Mouse (Mus musculus): Measurements from ENCODE around the gene Gmppa. TPM values are rescaled to one million over a fixed set of nuclear protein-coding genes. Genes with fewer than 3 reads are reported as not detected.

Gene Gmppa
- total RNA-seq (2014; rRNA removed) (18.3 and 19.9 TPM in 2 replicates), polyA plus RNA-seq (2012; rRNA removed) (49.8 and 86.4 TPM in 2 replicates)

DNA sequence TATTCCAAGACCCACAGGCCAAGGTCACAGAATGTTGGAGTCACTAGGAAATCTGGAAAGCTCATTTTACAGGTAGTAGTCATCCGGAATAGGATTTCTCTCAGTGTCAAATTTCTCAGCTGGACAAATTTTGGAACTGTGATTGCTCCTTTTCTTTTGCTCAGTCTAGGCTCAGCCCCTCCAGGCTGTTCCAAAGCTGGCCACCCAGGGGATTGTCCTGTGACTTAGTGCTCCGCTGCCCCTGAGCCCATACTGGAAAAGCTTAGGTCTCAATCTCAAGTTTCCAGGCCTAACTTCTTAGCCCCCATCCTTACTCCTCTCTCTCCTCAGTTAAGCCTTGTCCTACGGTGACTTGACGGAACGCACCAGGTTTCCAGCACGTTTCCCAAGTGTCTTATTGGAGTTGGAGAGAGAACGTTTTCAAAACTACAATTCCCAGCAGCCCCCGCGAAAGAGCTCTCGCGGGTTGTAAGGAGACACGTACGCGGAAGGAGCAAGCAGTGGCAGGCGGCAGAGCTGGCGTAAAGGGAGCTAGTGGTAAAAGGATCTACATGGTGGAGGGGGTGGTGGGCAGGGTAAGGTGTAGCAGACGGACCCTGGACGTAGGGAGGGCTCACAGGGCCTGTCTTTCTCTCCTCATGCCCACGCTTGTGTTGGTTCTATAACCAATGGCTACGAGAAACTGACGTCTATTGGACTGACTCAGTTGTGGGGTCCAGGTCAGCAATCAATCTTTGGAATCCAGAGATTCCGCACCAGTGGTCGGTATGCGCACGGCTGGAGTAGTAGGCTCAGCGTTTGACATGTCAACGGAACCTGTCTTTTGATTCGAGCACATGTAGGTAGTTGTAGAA lies at the start of gene Gmppa:
Gene Gmppa, plus strand, starts transcription at position 456 of the 854 bp plus-strand sequence.
- 5% methylated on average over 28 of the region's 28 CpGs for WGBS
- Histone ChIP-seq H3K4me3 (ENCODE audit: insufficient read depth, low read depth, low read length) (peak within 1 kb of the TSS; percentile 58), H3K27ac (replicated peaks; ENCODE audit: insufficient read depth, low read depth, low read length) (0 out of 2 replicates have a peak within 1 kb of the TSS, but pooled peaks have one; percentile 13), H3K79me2 (ENCODE audit: control insufficient read depth, insufficient read depth, low read length) (no peaks in the 10 kb centered on the region), H3K27me3 (ENCODE audit: control insufficient read depth, insufficient read depth, low read length) (no peaks in the 10 kb centered on the region), H3K9ac (ENCODE audit: low read depth, low read length) (peak within 1 kb of the TSS; percentile 84), H3K4me1 (ENCODE audit: control insufficient read depth, insufficient read depth, low read length) (peaks cover 6% of the 10 kb centered on the region), H3K36me3 (ENCODE audit: control insufficient read depth, insufficient read depth, low read length) (no peaks in the 10 kb centered on the region; the same call in 1 of the 2 replicates)
- TF ChIP-seq CTCF (IDR thresholded peaks at IDR 0.05; ENCODE audit: low read depth, low read length), result no peak
- TF ChIP-seq POLR2A (IDR thresholded peaks at IDR 0.05; ENCODE audit: extremely low read depth, insufficient read depth, low read length), result peak; percentile 83
- peak; percentile 78 for DNase-seq (ENCODE audit: extremely low read depth, low read depth, low spot score)

DNA sequence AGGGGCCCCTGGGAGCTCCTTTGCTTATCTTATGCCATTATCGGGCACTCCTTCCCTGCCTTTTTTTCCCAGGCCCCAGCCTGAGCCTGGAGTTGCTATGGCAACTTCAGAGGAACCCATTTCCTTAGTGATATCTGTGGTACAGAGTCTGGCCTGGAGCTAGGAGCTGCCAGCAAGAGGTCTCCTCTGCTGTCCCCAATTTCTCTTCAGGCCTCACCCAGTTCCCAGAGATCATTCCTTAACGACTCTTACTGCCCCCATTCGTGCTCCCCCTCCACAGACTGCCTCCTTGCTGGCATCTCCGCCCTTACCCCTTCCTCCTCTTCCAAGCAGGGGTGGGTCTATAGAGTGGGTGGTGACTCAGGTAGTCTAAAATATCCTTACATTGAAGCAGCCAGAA lies 49.6 kb upstream of the Gmppa start:
- peaks cover 20% of the 10 kb centered on the region for H3K27me3 ChIP-seq (ENCODE audit: control insufficient read depth, insufficient read depth, low read length)
- 61% methylated on average over 4 of the region's 4 CpGs for WGBS
- H3K4me3 ChIP-seq (ENCODE audit: insufficient read depth, low read depth, low read length), result no peak overlapping the region

DNA sequence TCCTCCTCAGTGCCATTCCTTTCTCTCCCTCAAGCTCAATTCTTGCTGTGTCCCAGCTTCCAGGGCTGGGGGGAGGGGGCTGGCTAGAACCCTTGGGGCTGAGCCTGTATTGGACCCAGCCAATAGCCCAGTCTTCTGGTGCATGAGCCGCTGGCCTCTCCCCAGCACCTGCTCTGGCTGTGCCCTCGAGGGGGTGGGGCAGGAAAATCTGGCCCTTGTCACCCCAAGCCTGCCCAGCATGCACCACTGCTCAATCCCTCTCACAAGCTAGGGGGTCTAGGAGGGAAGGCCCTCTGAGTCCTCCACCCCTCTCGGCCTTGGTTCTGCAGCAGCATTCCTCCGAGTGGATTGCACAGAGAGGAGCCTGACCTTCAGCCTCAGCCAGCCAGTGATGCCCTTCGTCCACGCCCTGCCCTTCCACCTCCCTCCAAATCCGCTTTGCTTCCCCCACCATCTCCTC lies 48.2 kb upstream of the Gmppa start:
- Histone ChIP-seq H3K4me1 (ENCODE audit: control insufficient read depth, insufficient read depth, low read length) (no peaks in the 10 kb centered on the region), H3K27ac (replicated peaks; ENCODE audit: insufficient read depth, low read depth, low read length) (no peak overlapping the region), H3K4me3 (ENCODE audit: insufficient read depth, low read depth, low read length) (no peak overlapping the region), H3K9ac (ENCODE audit: low read depth, low read length) (no peak overlapping the region), H3K27me3 (ENCODE audit: control insufficient read depth, insufficient read depth, low read length) (peaks cover 12% of the 10 kb centered on the region), H3K79me2 (ENCODE audit: control insufficient read depth, insufficient read depth, low read length) (no peaks in the 10 kb centered on the region), H3K36me3 (ENCODE audit: control insufficient read depth, insufficient read depth, low read length) (no peaks in the 10 kb centered on the region)
- no peak for TF ChIP-seq CTCF (IDR thresholded peaks at IDR 0.05; ENCODE audit: low read depth, low read length)
- TF ChIP-seq POLR2A (IDR thresholded peaks at IDR 0.05; ENCODE audit: extremely low read depth, insufficient read depth, low read length), result no peak
- WGBS, result 20% methylated on average over 7 of the region's 7 CpGs
- no peak for DNase-seq (ENCODE audit: extremely low read depth, low read depth, low spot score)

More for the DNA sequence above, 49.6 kb upstream of the Gmppa start:
- DNase-seq (ENCODE audit: extremely low read depth, low read depth, low spot score), result no peak
- no peaks in the 10 kb centered on the region for H3K36me3 ChIP-seq (ENCODE audit: control insufficient read depth, insufficient read depth, low read length)
- TF ChIP-seq CTCF (IDR thresholded peaks at IDR 0.05; ENCODE audit: low read depth, low read length), result no peak
- no peak for TF ChIP-seq POLR2A (IDR thresholded peaks at IDR 0.05; ENCODE audit: extremely low read depth, insufficient read depth, low read length)
- H3K4me1 ChIP-seq (ENCODE audit: control insufficient read depth, insufficient read depth, low read length), result no peaks in the 10 kb centered on the region
- no peak overlapping the region for H3K9ac ChIP-seq (ENCODE audit: low read depth, low read length)
- no peak overlapping the region for H3K27ac ChIP-seq (replicated peaks; ENCODE audit: insufficient read depth, low read depth, low read length)
- no peaks in the 10 kb centered on the region for H3K79me2 ChIP-seq (ENCODE audit: control insufficient read depth, insufficient read depth, low read length)

DNA sequence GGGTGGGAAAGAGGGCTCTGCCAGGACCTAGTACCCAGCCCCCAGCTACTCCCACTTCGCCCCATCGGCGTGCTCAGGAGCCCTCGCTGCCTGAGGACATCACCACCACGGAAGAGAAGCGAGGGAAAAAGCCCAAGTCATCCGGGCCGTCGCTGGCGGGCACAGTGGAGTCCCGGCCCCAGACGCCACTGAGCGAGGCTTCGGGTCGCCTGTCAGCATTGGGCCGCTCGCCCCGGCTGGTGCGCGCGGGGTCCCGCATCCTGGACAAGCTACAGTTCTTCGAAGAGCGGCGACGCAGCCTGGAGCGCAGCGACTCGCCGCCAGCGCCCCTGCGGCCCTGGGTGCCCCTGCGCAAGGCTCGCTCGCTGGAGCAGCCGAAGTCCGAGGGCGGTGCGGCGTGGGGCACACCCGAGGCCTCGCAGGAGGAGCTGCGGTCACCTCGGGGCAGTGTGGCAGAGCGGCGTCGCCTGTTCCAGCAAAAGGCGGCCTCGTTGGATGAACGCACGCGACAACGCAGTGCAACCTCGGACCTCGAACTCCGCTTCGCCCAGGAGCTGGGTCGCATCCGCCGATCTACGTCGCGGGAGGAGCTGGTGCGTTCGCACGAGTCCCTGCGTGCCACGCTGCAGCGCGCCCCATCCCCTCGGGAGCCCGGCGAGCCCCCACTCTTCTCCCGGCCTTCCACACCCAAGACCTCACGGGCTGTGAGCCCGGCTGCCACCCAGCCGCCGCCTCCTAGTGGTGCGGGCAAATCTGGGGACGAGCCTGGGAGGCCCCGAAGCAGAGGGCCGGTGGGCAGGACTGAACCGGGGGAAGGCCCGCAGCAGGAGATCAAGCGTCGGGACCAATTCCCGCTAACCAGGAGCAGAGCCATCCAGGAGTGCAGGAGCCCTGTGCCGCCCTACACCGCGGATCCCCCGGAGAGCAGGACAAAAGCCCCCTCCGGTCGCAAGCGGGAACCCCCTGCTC lies 47.5 kb upstream of the Gmppa start:
- WGBS, result 12% methylated on average over 94 of the region's 94 CpGs
- no peak for DNase-seq (ENCODE audit: extremely low read depth, low read depth, low spot score)
- Histone ChIP-seq H3K27me3 (ENCODE audit: control insufficient read depth, insufficient read depth, low read length) (peaks cover 12% of the 10 kb centered on the region), H3K79me2 (ENCODE audit: control insufficient read depth, insufficient read depth, low read length) (no peaks in the 10 kb centered on the region), H3K9ac (ENCODE audit: low read depth, low read length) (no peak overlapping the region), H3K36me3 (ENCODE audit: control insufficient read depth, insufficient read depth, low read length) (no peaks in the 10 kb centered on the region), H3K27ac (replicated peaks; ENCODE audit: insufficient read depth, low read depth, low read length) (no peak overlapping the region), H3K4me3 (ENCODE audit: insufficient read depth, low read depth, low read length) (no peak overlapping the region), H3K4me1 (ENCODE audit: control insufficient read depth, insufficient read depth, low read length) (no peaks in the 10 kb centered on the region)
- TF ChIP-seq POLR2A (IDR thresholded peaks at IDR 0.05; ENCODE audit: extremely low read depth, insufficient read depth, low read length) (no peak), CTCF (IDR thresholded peaks at IDR 0.05; ENCODE audit: low read depth, low read length) (no peak)

DNA sequence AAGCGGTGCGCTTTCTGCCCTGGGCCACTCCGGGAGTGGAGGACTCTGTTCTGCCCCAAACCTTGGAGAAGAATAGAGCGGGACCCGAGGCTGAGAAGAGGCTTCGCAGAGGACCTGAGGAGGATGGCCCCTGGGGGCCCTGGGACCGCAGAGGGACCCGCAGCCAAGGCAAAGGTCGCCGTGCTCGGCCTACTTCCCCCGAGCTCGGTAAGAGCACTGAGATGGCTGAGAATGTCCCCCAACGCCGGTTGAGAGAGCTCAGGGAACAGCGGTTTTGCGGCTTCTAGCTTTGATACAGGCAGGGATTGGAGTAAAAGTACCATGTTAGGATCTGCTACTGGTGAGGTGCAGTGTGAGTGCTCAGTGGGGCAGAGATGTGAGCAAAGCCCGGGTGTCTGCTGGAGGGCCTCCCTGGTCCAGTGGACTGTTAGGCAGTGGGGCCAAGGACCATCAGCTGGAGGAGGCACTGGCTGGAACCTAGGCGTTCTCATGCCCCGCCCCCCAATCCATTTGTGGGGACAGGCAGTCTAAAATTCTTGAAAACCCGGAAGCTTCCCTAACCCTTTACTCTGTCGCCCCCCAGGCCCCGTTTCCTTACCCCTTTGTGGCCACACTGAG lies 46.7 kb upstream of the Gmppa start:
- no peak for DNase-seq (ENCODE audit: extremely low read depth, low read depth, low spot score)
- Histone ChIP-seq H3K36me3 (ENCODE audit: control insufficient read depth, insufficient read depth, low read length) (no peaks in the 10 kb centered on the region), H3K79me2 (ENCODE audit: control insufficient read depth, insufficient read depth, low read length) (no peaks in the 10 kb centered on the region), H3K4me1 (ENCODE audit: control insufficient read depth, insufficient read depth, low read length) (no peaks in the 10 kb centered on the region), H3K9ac (ENCODE audit: low read depth, low read length) (no peak overlapping the region), H3K4me3 (ENCODE audit: insufficient read depth, low read depth, low read length) (no peak overlapping the region), H3K27me3 (ENCODE audit: control insufficient read depth, insufficient read depth, low read length) (peaks cover 12% of the 10 kb centered on the region), H3K27ac (replicated peaks; ENCODE audit: insufficient read depth, low read depth, low read length) (no peak overlapping the region)
- TF ChIP-seq POLR2A (IDR thresholded peaks at IDR 0.05; ENCODE audit: extremely low read depth, insufficient read depth, low read length) (no peak), CTCF (IDR thresholded peaks at IDR 0.05; ENCODE audit: low read depth, low read length) (no peak)
- WGBS, result 29% methylated on average over 23 of the region's 23 CpGs
